Mouse (Mus musculus) midbrain, embryonic 12.5 days (tissue): Measurements from ENCODE around the gene Rbm19. TPM values are rescaled to one million over a fixed set of nuclear protein-coding genes. Genes with fewer than 3 reads are reported as not detected.
A peak's percentile ranks its signal among the peaks of the same experiment; 100 is the strongest.

Source experiments
- ATAC-seq: fragments of 200-750 bp; cut with Nextera tagmentation; 2 replicates; pipeline ENCODE4 v1.8.0; 2017; ENCODE audit warnings: low read depth, moderate TSS enrichment, moderate library complexity; ENCODE audit not compliant: low FRiP score
- H3K27ac ChIP-seq: fragments of 300-500 bp; sonication (generic); replicated peaks from 2 replicates; pipeline ENCODE4 v1.5.1; 2016; ENCODE audit warnings: mild to moderate bottlenecking
- H3K27me3 ChIP-seq: fragments of 300-500 bp; sonication (generic); 2 replicates; pipeline ENCODE4 v1.6.1; 2016; ENCODE audit warnings: mild to moderate bottlenecking
- H3K36me3 ChIP-seq: fragments of 300-500 bp; sonication (generic); 2 replicates; pipeline ENCODE4 v1.6.1; 2016
- H3K4me1 ChIP-seq: fragments of 300-500 bp; sonication (generic); 2 replicates; pipeline ENCODE4 v1.6.1; 2016
- H3K4me2 ChIP-seq: fragments of 300-500 bp; sonication (generic); replicated peaks from 2 replicates; pipeline ENCODE4 v1.6.1; 2016; ENCODE audit warnings: mild to moderate bottlenecking, moderate library complexity
- H3K4me3 ChIP-seq: fragments of 300-500 bp; sonication (generic); 2 replicates; pipeline ENCODE4 v1.5.1; 2016; ENCODE audit warnings: mild to moderate bottlenecking
- H3K9ac ChIP-seq: fragments of 300-500 bp; sonication (generic); replicated peaks from 2 replicates; pipeline ENCODE4 v1.6.1; 2016; ENCODE audit warnings: mild to moderate bottlenecking, moderate library complexity
- H3K9me3 ChIP-seq: fragments of 300-500 bp; sonication (generic); 2 replicates; pipeline ENCODE4 v1.6.1; 2016; ENCODE audit warnings: mild to moderate bottlenecking
- WGBS: fragments of 180-500 bp; shearing (Covaris S2); methylation state at CpG from one replicate; pipeline ENCODE4 v1.1.7; 2016; 5-methylcytosine and 5-hydroxymethylcytosine counted together
- polyA plus RNA-seq: library from polyadenylated mRNA; unstranded; fragments of >200 nt; fragmentation: Nextera tagmentation; extraction: Ambion mirVana; gene quantifications from 2 replicates; pipeline ENCODE4 v1.2.1, GENCODE M21; 2016

Rbm19 gene
- polyA plus RNA-seq, 1 experiment from 2014 or later = 26.7 TPM

DNA sequence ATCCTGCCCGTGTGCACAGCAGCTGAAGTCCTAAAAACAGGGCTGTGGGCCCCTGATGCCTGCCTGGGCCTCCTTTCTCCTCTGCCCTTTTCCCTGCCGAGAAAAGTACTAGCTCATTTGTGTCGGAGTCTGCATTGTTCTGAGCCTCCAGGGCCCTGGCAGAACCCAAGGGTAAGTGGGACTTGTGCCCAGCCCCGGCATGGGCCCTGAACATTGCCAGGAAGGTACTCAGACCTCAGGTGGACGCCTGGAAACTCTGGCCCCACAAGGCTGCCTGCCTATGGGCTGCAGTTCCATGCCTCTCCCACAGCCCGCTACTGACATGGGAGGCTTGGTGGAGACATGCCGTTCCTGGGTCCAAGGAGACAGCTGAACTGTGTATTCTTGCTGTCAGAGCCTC is 72.3 kb downstream of the Rbm19 start:
- no peak overlapping the region for H3K4me2 ChIP-seq
- no peak overlapping the region for H3K4me3 ChIP-seq
- no peak overlapping the region for H3K9ac ChIP-seq
- ATAC-seq = no peak
- peaks cover 21% of the 10 kb centered on the region for H3K4me1 ChIP-seq
- 85% methylated on average over 7 of the region's 7 CpGs for WGBS
- H3K36me3 ChIP-seq = no peaks in the 10 kb centered on the region
- no peak overlapping the region for H3K27ac ChIP-seq
- H3K27me3 ChIP-seq = peaks cover 12% of the 10 kb centered on the region; the same call in 1 of the 2 replicates
- H3K9me3 ChIP-seq = no peaks in the 10 kb centered on the region

DNA sequence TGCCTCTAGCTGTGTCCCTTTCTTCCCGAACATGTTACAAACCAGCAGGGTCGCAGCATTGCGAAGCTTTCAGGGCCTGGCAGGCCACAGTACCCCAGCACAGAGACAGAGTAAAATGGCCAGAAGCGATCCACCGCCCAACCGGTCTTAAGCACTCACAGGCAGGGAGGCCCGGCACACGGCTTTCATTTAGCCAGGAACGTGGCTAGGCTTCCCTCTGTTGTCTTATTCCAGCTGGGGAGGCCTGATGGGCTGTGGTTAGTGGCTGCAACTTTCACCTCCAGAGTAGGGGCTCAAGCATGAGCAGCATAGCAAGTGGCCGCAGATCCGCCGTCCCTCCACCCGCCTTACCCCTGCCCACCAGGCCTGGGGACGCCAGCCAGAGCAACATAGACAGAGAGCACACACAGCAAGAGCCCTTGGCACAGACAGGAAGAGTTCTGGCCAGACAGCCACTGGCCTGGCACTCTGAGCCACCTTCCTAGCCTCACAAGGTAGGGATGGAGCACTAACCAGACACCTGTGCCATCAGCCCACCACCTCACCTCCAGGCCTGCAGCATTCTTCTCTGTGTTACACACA is 73.8 kb downstream of the Rbm19 start:
- no peak for ATAC-seq
- H3K27me3 ChIP-seq = peaks cover 12% of the 10 kb centered on the region; the same call in 1 of the 2 replicates
- no peak overlapping the region for H3K4me2 ChIP-seq
- peaks cover 35% of the 10 kb centered on the region for H3K4me1 ChIP-seq
- no peak overlapping the region for H3K27ac ChIP-seq
- H3K36me3 ChIP-seq = no peaks in the 10 kb centered on the region
- peak overlapping the region; percentile 24; the same call in 1 of the 2 replicates for H3K9ac ChIP-seq
- no peaks in the 10 kb centered on the region for H3K9me3 ChIP-seq
- no peak overlapping the region for H3K4me3 ChIP-seq
- WGBS = 63% methylated on average over 14 of the region's 14 CpGs

DNA sequence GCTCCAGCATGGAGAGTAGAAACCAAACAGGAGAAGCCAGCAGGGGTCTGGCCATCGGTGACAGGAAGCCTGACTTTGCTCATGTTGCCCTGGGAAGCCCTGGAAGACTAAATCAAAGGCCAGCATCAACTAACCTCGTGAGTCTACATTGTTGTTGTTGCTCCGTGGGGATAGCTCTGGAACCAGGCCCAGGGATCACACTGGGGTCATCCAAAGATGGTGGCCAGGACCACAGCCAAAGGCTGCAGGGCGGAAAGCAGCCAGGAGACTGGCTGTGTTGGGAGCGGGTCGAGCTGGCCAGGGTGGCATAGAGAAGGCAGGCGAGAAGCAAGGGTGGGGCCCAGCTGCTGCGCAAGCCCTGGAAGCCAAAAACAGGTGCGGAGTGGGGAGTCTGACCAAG is 75.4 kb downstream of the Rbm19 start:
- H3K4me3 ChIP-seq = no peak overlapping the region
- H3K9me3 ChIP-seq = no peaks in the 10 kb centered on the region
- no peak for ATAC-seq
- WGBS = 86% methylated on average over 9 of the region's 9 CpGs
- peaks cover 49% of the 10 kb centered on the region for H3K4me1 ChIP-seq
- no peak overlapping the region for H3K4me2 ChIP-seq
- H3K36me3 ChIP-seq = no peaks in the 10 kb centered on the region
- peaks cover 12% of the 10 kb centered on the region; the same call in 1 of the 2 replicates for H3K27me3 ChIP-seq
- no peak overlapping the region for H3K27ac ChIP-seq
- no peak overlapping the region for H3K9ac ChIP-seq

DNA sequence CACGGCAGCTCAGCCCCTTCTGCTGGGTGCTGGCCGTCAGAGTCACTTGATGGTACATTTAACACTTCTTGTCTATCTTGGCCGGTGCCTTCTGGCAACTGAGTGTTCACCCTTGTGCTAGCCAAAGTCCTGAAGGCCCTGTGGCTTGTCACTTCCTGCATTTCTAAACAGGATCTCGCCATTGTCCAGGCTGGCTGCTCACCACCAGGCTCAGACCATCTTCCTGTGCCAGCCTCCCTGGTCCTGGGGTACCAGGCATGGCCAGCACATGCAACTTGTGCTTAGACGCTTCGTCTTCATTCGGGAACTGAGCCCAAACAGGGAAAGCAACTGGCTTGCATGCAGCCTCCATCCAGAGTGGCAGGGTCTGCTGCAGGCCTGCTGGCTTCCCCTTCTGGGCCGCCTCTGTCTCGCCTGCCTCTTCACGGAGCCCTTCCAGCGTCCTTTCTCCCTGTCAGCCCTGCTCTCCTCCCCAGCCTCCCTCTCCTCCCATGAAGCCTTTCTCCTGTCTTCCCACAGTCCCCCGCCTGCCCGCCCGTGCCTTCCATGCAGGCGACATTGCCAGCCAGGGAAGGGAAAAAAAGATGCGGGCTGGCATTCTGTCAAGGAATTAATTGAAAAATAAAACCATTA is 78.2 kb downstream of the Rbm19 start:
- Histone ChIP-seq H3K9ac (no peak overlapping the region), H3K27me3 (peaks cover 7% of the 10 kb centered on the region; the same call in 1 of the 2 replicates), H3K4me1 (peaks cover 50% of the 10 kb centered on the region), H3K36me3 (peaks cover 14% of the 10 kb centered on the region; the same call in 1 of the 2 replicates), H3K27ac (peak overlapping the region; percentile 63), H3K4me2 (no peak overlapping the region), H3K9me3 (no peaks in the 10 kb centered on the region), H3K4me3 (no peak overlapping the region)
- no peak for ATAC-seq
- 64% methylated on average over 16 of the region's 16 CpGs for WGBS

DNA sequence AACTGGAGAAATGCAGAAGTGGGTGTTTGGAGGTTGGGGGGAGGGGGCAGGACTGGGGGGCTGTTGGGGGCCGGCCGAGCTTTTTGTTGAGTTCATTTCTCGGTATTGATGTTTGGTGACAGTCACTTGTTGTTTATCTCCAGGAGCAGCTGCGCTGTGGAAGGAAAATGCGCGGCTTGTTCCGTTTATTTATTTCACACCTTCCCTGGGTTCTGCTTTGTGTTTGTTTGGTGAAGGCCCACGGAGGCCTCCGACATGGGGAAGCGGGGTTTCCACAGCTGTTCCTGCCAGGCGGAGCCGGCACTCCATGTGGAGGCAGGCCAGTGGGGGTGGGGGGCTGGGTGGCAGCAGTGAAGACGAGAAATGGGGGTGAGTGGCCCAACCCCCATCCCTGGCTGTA is 78.7 kb downstream of the Rbm19 start:
- Histone ChIP-seq H3K4me2 (no peak overlapping the region), H3K27me3 (peaks cover 6% of the 10 kb centered on the region; the same call in 1 of the 2 replicates), H3K4me3 (no peak overlapping the region), H3K4me1 (peaks cover 45% of the 10 kb centered on the region), H3K9me3 (0 out of 2 replicates have a peak, but pooled peaks cover under 1% of the 10 kb centered on the region), H3K36me3 (peaks cover 16% of the 10 kb centered on the region; the same call in 1 of the 2 replicates), H3K9ac (no peak overlapping the region), H3K27ac (peak overlapping the region; percentile 63)
- no peak for ATAC-seq
- 61% methylated on average over 13 of the region's 13 CpGs for WGBS

DNA sequence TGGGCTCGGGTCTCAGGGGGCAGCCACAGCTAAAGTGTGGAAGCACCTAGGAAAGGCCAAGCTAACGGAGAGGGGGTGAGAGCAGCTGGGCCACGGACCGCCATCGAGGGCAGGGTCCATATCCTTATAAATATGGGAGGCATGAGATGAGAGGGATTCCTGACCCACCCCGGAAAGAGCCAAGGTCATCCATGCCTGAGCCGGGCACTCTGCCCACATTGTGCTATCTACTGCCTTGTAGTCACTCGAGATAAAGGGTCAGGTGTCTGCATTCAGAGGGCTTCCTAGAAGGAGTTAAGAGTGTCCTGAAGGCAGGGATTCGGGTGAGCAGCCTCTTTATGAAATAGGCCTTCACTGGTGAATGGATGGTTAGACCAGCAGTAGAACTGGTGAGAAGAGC is 80.6 kb downstream of the Rbm19 start:
- Histone ChIP-seq H3K4me2 (no peak overlapping the region), H3K27ac (no peak overlapping the region), H3K9ac (0 out of 2 replicates have a peak overlapping the region, but pooled peaks have one; percentile 2), H3K27me3 (no peaks in the 10 kb centered on the region), H3K36me3 (peaks cover 20% of the 10 kb centered on the region; the same call in 1 of the 2 replicates), H3K4me1 (peaks cover 40% of the 10 kb centered on the region), H3K9me3 (0 out of 2 replicates have a peak, but pooled peaks cover 2% of the 10 kb centered on the region), H3K4me3 (no peak overlapping the region)
- WGBS = 83% methylated on average over 9 of the region's 9 CpGs
- ATAC-seq = no peak

DNA sequence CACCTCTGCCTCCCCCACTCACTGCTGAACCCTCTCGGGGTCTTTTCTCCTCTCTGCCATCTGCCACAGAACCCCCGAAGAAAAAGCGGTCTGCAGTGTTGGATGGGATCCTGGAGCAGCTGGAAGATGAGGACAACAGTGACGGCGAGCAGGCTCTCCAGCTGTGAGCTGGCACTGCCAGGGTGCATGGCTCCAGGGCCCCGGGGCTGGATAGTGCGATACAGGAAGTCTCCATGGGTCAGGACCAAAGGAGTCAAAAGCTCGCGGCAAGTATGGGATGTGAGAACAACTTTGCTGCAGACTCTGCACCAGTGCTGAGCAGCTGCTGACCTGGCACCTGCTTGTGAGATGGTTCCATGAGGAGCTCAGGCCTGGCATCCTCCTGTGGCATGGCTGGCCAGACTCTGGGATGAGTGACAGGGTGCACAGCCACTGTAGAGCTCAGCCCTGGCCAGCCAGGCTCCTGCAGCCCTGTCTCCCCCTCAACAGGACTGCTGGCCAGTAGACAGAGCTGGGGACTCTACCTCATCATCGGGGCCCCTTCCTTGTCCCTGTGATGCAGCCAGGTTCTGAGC is 81.6 kb downstream of the Rbm19 start:
- Histone ChIP-seq H3K4me2 (no peak overlapping the region), H3K4me3 (no peak overlapping the region), H3K36me3 (peaks cover 20% of the 10 kb centered on the region; the same call in 1 of the 2 replicates), H3K9me3 (0 out of 2 replicates have a peak, but pooled peaks cover 2% of the 10 kb centered on the region), H3K27ac (no peak overlapping the region), H3K9ac (no peak overlapping the region), H3K4me1 (peaks cover 34% of the 10 kb centered on the region), H3K27me3 (no peaks in the 10 kb centered on the region)
- no peak for ATAC-seq
- WGBS = 91% methylated on average over 10 of the region's 10 CpGs

DNA sequence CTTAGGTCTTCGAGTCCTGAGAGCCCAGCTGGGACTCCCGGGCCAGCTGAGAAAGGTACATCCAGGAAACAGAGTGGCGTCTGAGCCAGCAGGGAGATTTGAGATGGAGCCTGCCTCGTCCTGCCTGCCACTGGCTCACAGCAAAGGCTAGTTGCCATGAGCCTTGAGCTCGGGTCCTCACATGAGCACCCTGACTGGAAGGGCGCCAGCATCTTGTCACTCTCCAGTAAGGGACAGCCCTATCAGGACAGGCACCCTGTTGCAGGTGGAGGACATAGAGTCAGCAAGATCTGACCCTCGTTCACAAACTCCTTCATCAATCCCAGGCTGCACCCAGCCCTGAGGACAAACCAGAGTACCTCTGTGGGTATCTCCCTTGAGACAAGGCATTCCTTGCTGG is 83.6 kb downstream of the Rbm19 start:
- Histone ChIP-seq H3K4me3 (no peak overlapping the region), H3K4me2 (no peak overlapping the region), H3K36me3 (peaks cover 20% of the 10 kb centered on the region; the same call in 1 of the 2 replicates), H3K27ac (0 out of 2 replicates have a peak overlapping the region, but pooled peaks have one; percentile 39), H3K9me3 (0 out of 2 replicates have a peak, but pooled peaks cover 2% of the 10 kb centered on the region), H3K4me1 (peaks cover 23% of the 10 kb centered on the region), H3K27me3 (peaks cover 15% of the 10 kb centered on the region), H3K9ac (no peak overlapping the region)
- ATAC-seq = no peak
- WGBS = 86% methylated on average over 7 of the region's 7 CpGs

DNA sequence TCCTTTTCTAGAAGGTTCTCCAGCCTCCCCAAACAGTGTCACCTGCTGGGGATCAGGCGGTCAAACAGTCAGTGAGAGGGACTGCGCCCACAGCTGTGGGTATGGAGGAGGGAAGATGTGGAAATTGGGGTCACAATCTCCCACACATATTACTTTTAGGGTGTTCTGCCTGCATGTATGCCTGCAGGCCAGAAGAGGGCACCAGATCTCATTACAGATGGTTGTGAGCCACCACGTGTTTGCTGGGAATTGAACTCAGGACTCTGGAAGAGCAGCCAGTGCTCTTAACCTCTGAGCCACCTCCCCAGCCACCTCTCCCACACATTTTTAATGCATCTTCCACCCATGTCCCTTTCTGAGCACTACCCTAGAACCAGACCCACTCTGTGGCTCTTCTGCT is 88.1 kb downstream of the Rbm19 start:
- H3K9me3 ChIP-seq = 0 out of 2 replicates have a peak, but pooled peaks cover 2% of the 10 kb centered on the region
- H3K27me3 ChIP-seq = peaks cover 51% of the 10 kb centered on the region
- no peak overlapping the region for H3K4me2 ChIP-seq
- peaks cover 35% of the 10 kb centered on the region for H3K4me1 ChIP-seq
- no peak overlapping the region for H3K9ac ChIP-seq
- 73% methylated on average over 3 of the region's 3 CpGs for WGBS
- peaks cover 6% of the 10 kb centered on the region; the same call in 1 of the 2 replicates for H3K36me3 ChIP-seq
- no peak overlapping the region for H3K4me3 ChIP-seq
- no peak for ATAC-seq
- no peak overlapping the region for H3K27ac ChIP-seq

DNA sequence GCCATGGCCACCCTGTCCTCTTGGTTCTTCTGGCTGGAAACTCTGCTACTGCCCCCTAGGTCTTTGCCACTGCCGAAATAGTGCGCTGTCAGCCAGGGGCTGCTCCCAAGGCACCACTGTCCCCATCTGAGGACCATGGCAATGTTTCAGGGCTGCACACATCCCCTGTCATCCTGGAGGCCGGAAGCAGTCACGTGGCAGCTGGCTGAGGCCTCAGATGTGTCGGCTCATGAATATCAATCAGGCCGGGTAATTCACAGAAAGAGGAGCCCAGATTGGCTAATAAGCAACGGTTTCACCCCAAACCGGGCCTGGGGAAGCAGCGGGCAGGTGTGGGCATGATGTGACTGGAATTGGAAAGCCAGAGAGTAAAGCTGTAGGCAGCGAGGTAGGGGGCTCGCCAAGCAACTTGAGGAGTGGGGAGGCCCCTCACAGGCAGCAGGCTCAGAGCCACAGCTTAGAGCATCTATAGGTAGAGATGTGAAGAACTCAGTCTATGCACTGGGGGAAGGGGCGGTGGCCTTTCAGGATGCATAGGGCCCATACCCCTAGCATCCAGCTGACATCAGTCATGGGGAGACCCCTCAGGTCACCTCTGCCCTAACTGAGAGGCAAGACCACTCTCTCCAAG is 90.2 kb downstream of the Rbm19 start:
- Histone ChIP-seq H3K4me3 (no peak overlapping the region), H3K4me2 (0 out of 2 replicates have a peak overlapping the region, but pooled peaks have one; percentile 4), H3K27ac (peak overlapping the region; percentile 73), H3K4me1 (peaks cover 50% of the 10 kb centered on the region), H3K9me3 (no peaks in the 10 kb centered on the region), H3K9ac (no peak overlapping the region; the same call in 1 of the 2 replicates), H3K36me3 (no peaks in the 10 kb centered on the region), H3K27me3 (peaks cover 70% of the 10 kb centered on the region)
- peak; percentile 65 for ATAC-seq
- WGBS = 32% methylated on average over 12 of the region's 12 CpGs

DNA sequence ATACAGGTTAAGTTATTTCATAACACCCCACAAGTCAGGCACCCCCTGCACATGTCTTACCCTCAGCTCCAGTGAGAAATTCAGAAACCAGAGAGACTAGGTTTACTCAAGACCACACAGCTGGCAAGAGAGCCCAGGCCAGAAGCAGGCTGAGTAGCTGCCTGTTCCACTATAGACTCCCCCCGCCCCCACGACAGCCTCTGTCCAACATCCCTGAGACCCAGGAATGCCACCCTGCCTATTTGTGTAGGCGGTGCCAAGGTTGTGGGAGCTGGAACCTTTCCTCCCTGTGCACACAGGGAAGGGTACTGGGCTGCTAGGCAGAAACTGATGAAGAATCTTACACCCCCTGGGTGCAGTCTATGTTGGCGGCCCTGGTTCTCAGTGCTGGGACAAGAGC is 91.2 kb downstream of the Rbm19 start:
- peaks cover 79% of the 10 kb centered on the region for H3K27me3 ChIP-seq
- no peak overlapping the region for H3K4me3 ChIP-seq
- H3K9me3 ChIP-seq = no peaks in the 10 kb centered on the region
- no peak overlapping the region for H3K4me2 ChIP-seq
- peaks cover 53% of the 10 kb centered on the region for H3K4me1 ChIP-seq
- 85% methylated on average over 4 of the region's 4 CpGs for WGBS
- no peak for ATAC-seq
- no peak overlapping the region for H3K9ac ChIP-seq
- H3K27ac ChIP-seq = no peak overlapping the region
- H3K36me3 ChIP-seq = no peaks in the 10 kb centered on the region
